Mouse (Mus musculus) liver, adult 2 months (tissue): ENCODE measurements around the gene Ccdc167. TPM values are rescaled to one million over a fixed set of nuclear protein-coding genes. Genes with fewer than 3 reads are reported as not detected.
A peak's percentile ranks its signal among the peaks of the same experiment; 100 is the strongest.

Source experiments
- DNase-seq: peaks from one replicate; pipeline ENCODE4 v3.0.0-alpha.2; 2011; ENCODE audit warnings: low read depth, low spot score; ENCODE audit errors: extremely low read depth
- H3K27ac ChIP-seq: fragments of 200-500 bp; replicated peaks from 2 replicates; pipeline ENCODE4 v1.5.1; 2012; ENCODE audit warnings: low read depth, mild to moderate bottlenecking, control low read depth, inconsistent platforms, low read length; ENCODE audit not compliant: insufficient read depth
- H3K27me3 ChIP-seq: fragments of 200-500 bp; 2 replicates; pipeline ENCODE4 v1.6.1; 2012; ENCODE audit warnings: mild to moderate bottlenecking, moderate library complexity, low read length, inconsistent platforms; ENCODE audit not compliant: control insufficient read depth, insufficient read depth
- H3K36me3 ChIP-seq: fragments of 200-500 bp; 2 replicates; pipeline ENCODE4 v1.6.1; 2012; ENCODE audit warnings: low read length, inconsistent platforms; ENCODE audit not compliant: control insufficient read depth, insufficient read depth
- H3K4me1 ChIP-seq: fragments of 200-500 bp; 2 replicates; pipeline ENCODE4 v1.6.1; 2011; ENCODE audit warnings: low read length; ENCODE audit not compliant: control insufficient read depth, insufficient read depth
- H3K4me3 ChIP-seq: fragments of 200-500 bp; 2 replicates; pipeline ENCODE4 v1.5.1; 2011; ENCODE audit warnings: low read depth, mild to moderate bottlenecking, control low read depth, low read length, moderate library complexity; ENCODE audit not compliant: insufficient read depth
- H3K79me2 ChIP-seq: fragments of 200-500 bp; 2 replicates; pipeline ENCODE4 v1.6.1; 2012; ENCODE audit warnings: inconsistent platforms, mild to moderate bottlenecking, low read length, moderate library complexity; ENCODE audit not compliant: control insufficient read depth, insufficient read depth
- H3K9ac ChIP-seq: fragments of 200-500 bp; 2 replicates; pipeline ENCODE4 v1.6.1; 2012; ENCODE audit warnings: low read depth, mild to moderate bottlenecking, control low read depth, inconsistent platforms, low read length
- CTCF ChIP-seq: fragments of 200-500 bp; IDR thresholded peaks from 2 replicates; pipeline ENCODE4 v1.5.1; 2011; ENCODE audit warnings: low read depth, low read length, control low read depth
- POLR2A ChIP-seq: fragments of 200-500 bp; IDR thresholded peaks from 2 replicates; pipeline ENCODE4 v1.6.1; 2011; ENCODE audit warnings: low read length, control low read depth; ENCODE audit not compliant: insufficient read depth; ENCODE audit errors: extremely low read depth
- WGBS: fragments of 180-500 bp; shearing (Covaris S2); methylation state at CpG from one replicate; pipeline ENCODE4 v1.1.7; 2018; 5-methylcytosine and 5-hydroxymethylcytosine counted together
- polyA plus RNA-seq: library from polyadenylated mRNA; depleted of rRNA; stranded (reverse); fragments of >200 nt; gene quantifications from 2 replicates; pipeline ENCODE4 v1.2.3, GENCODE M21; 2012; rRNA removed
- total RNA-seq: library from RNA; depleted of rRNA; stranded (reverse); fragments of >200 nt; gene quantifications from 2 replicates; pipeline ENCODE4 v1.2.3, GENCODE M21; 2014; rRNA removed

The Ccdc167 gene
- total RNA-seq: 5.5 and 5.8 TPM in 2 replicates
- polyA plus RNA-seq: 2.3 and 4.2 TPM in 2 replicates

GRCm38 (mm10) chr17:29716732-29717445 lies at the start of gene Ccdc167:
TSS of gene Ccdc167 (minus strand) at chr17:29717044.
- TF ChIP-seq CTCF (no peak), POLR2A (0 out of 2 replicates have a peak, but pooled peaks have one; percentile 16)
- Histone ChIP-seq H3K4me3 (peak within 1 kb of the TSS; percentile 73), H3K79me2 (no peaks in the 10 kb centered on the region), H3K27me3 (no peaks in the 10 kb centered on the region), H3K9ac (peak within 1 kb of the TSS; percentile 62), H3K4me1 (peaks cover 7% of the 10 kb centered on the region), H3K27ac (no peak within 1 kb of the TSS), H3K36me3 (no peaks in the 10 kb centered on the region)
- DNase-seq: peak; percentile 84
- WGBS: 4% methylated on average over 41 of the region's 41 CpGs

- no peak for TF ChIP-seq POLR2A
- TF ChIP-seq CTCF: no peak
- DNase-seq: no peak
- no peaks in the 10 kb centered on the region for H3K4me1 ChIP-seq
Measured at GRCm38 (mm10) chr17:29765380-29765779, 48.5 kb upstream of the Ccdc167 start.

GRCm38 (mm10) chr17:29762551-29762950 lies 45.7 kb upstream of the Ccdc167 start:
- TF ChIP-seq CTCF: peak; percentile 31
- no peak for TF ChIP-seq POLR2A
- H3K27me3 ChIP-seq: no peaks in the 10 kb centered on the region
- DNase-seq: peak; percentile 18
- no peak overlapping the region for H3K9ac ChIP-seq
- no peaks in the 10 kb centered on the region for H3K36me3 ChIP-seq
- H3K27ac ChIP-seq: no peak overlapping the region
- no peak overlapping the region for H3K4me3 ChIP-seq
- H3K79me2 ChIP-seq: no peaks in the 10 kb centered on the region
- H3K4me1 ChIP-seq: no peaks in the 10 kb centered on the region
- 68% methylated on average over 8 of the region's 8 CpGs for WGBS

More at GRCm38 (mm10) chr17:29765380-29765779, 48.5 kb upstream of the Ccdc167 start:
- H3K4me3 ChIP-seq: no peak overlapping the region
- H3K27ac ChIP-seq: no peak overlapping the region
- 80% methylated on average over 9 of the region's 9 CpGs for WGBS
- H3K27me3 ChIP-seq: no peaks in the 10 kb centered on the region
- H3K36me3 ChIP-seq: no peaks in the 10 kb centered on the region
- no peaks in the 10 kb centered on the region for H3K79me2 ChIP-seq
- H3K9ac ChIP-seq: no peak overlapping the region

- no peaks in the 10 kb centered on the region for H3K27me3 ChIP-seq
- TF ChIP-seq CTCF (no peak), POLR2A (no peak)
- 73% methylated on average over 9 of the region's 9 CpGs for WGBS
- no peak overlapping the region for H3K9ac ChIP-seq
- H3K79me2 ChIP-seq: no peaks in the 10 kb centered on the region
- no peaks in the 10 kb centered on the region for H3K36me3 ChIP-seq
- no peaks in the 10 kb centered on the region for H3K4me1 ChIP-seq
- H3K27ac ChIP-seq: no peak overlapping the region
- H3K4me3 ChIP-seq: no peak overlapping the region
- DNase-seq: no peak
Measured at GRCm38 (mm10) chr17:29761938-29762337, 45.1 kb upstream of the Ccdc167 start.

DNA sequence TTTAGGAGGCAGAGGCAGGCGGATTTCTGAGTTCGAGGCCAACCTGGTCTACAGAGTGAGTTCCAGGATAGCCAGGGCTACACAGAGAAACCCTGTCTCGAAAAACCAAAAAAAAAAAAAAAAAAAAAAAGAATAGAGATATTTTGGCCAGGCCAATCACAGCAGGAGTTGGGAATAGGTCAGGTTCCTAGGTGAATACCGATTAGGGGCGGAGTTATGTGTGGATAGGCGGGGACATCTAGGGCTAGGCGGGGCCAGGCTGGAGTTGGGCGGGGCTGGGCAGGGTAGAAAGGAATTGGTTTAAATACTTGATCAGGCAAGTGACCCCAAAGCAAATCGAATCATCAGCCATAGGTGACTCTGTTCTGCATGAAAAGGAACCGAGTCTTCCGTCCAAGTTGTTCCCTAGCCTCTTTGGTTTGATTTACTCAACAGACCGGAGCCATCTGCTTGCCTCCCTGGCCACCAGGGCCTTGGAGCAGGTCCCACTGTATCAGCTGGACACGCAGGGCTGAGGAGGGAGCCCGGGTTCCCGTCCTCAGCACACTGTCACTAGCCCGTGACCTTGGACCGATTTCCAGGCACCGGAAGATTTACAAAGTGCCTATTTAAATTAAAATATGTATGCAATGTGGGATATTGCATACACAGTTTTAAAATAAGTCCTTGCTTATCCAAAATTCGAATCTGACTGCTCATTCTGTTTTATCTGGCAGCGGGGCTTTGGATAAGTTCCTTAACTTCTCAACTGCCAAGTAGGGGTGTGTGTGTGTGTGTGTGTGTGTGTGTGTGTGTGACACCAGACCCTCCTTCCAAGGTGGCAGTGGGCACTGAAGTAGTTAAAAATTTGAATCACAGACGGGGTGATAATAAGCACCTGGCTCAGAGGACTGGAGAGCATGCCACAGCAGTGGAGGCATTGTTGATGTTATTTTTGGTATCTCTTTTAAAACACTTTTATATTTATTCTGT lies 43.8 kb upstream of the Ccdc167 start:
- Histone ChIP-seq H3K79me2 (no peaks in the 10 kb centered on the region), H3K4me3 (no peak overlapping the region), H3K36me3 (no peaks in the 10 kb centered on the region), H3K27ac (no peak overlapping the region), H3K9ac (no peak overlapping the region), H3K4me1 (no peaks in the 10 kb centered on the region), H3K27me3 (no peaks in the 10 kb centered on the region)
- 73% methylated on average over 21 of the region's 21 CpGs for WGBS
- TF ChIP-seq CTCF (no peak), POLR2A (no peak)
- no peak for DNase-seq
